ENCODE assay signal across 8 mouse cellular contexts in genomic region chr19:18673116-18673515, GRCm38 (mm10). TPM values are rescaled to one million over a fixed set of nuclear protein-coding genes. Genes with fewer than 3 reads are reported as not detected.
DNase-seq lines count a peak whose midpoint lies in the region; ATAC-seq and TF ChIP-seq lines count a peak whose summit lies in the region.

No protein-coding gene starts in this region.

- H3K9me3 ChIP-seq in heart, embryonic 16.5 days (replicated peaks; ENCODE audit: control insufficient read depth, low read length), result no peaks in the 10 kb centered on the region
- H3K9me3 ChIP-seq in MEL (replicated peaks; ENCODE audit: insufficient read depth, low read length), result no peaks in the 10 kb centered on the region
- no peaks in the 10 kb centered on the region for H3K9me3 ChIP-seq in hindbrain, embryonic 12.5 days (replicated peaks)
- no peaks in the 10 kb centered on the region for H3K9me3 ChIP-seq in midbrain, embryonic 12.5 days

- TF ChIP-seq RAD21 in MEL (IDR thresholded peaks at IDR 0.05; ENCODE audit: low read depth, low read length), result no peak

- H3K27ac ChIP-seq in heart, embryonic 16.5 days (ENCODE audit: low read length), result no peak overlapping the region
- H3K27ac ChIP-seq in MEL (ENCODE audit: control insufficient read depth, low read depth, low read length), result no peak overlapping the region
- no peak overlapping the region for H3K27ac ChIP-seq in hindbrain, embryonic 12.5 days
- no peak overlapping the region for H3K27ac ChIP-seq in midbrain, embryonic 12.5 days (replicated peaks)

- H3K36me3 ChIP-seq in heart, embryonic 16.5 days (ENCODE audit: control insufficient read depth, insufficient read depth), result no peaks in the 10 kb centered on the region; the same call in 1 of the 2 replicates
- H3K36me3 ChIP-seq in MEL (ENCODE audit: control insufficient read depth in 1 of 2, insufficient read depth in 2 of 2, low read length in 2 of 2), result peaks cover 15 to 19% of the 10 kb centered on the region in 2 experiments
- H3K36me3 ChIP-seq in hindbrain, embryonic 12.5 days, result no peaks in the 10 kb centered on the region
- no peaks in the 10 kb centered on the region for H3K36me3 ChIP-seq in midbrain, embryonic 12.5 days

- peaks cover 26% of the 10 kb centered on the region for H3K4me1 ChIP-seq in heart, embryonic 16.5 days (ENCODE audit: control insufficient read depth, insufficient read depth, low read length)
- H3K4me1 ChIP-seq in MEL (ENCODE audit: control insufficient read depth in 1 of 2, insufficient read depth in 2 of 2, low read length in 2 of 2), result peaks cover 4 to 18% of the 10 kb centered on the region in 2 experiments; a peak in 3 of 4 replicates
- H3K4me1 ChIP-seq in hindbrain, embryonic 12.5 days, result peaks cover 21% of the 10 kb centered on the region
- peaks cover 21% of the 10 kb centered on the region for H3K4me1 ChIP-seq in midbrain, embryonic 12.5 days

- TF ChIP-seq POLR2A in MEL (IDR thresholded peaks at IDR 0.05; ENCODE audit: control insufficient read depth in 1 of 2, insufficient read depth in 1 of 2, low read depth in 1 of 2, low read length in 2 of 2, poor library complexity in 1 of 2), result no peak

- H3K9ac ChIP-seq in heart, embryonic 16.5 days (ENCODE audit: low read length), result peak overlapping the region; percentile 78
- H3K9ac ChIP-seq in MEL (ENCODE audit: control insufficient read depth, low read depth, low read length, poor library complexity, severe bottlenecking), result peak overlapping the region; percentile 47; the same call in 1 of the 2 replicates
- H3K9ac ChIP-seq in hindbrain, embryonic 12.5 days, result 0 out of 2 replicates have a peak overlapping the region, but pooled peaks have one; percentile 35
- H3K9ac ChIP-seq in midbrain, embryonic 12.5 days (replicated peaks), result 0 out of 2 replicates have a peak overlapping the region, but pooled peaks have one; percentile 28

- no peak for DNase-seq in heart, adult 11 months
- no peak for DNase-seq in MEL (ENCODE audit: low read depth, low spot score)
- DNase-seq in thymus, postnatal 14 days, result no peak
- no peak for DNase-seq in layer of hippocampus, adult 18-20 months (ENCODE audit: low spot score in 2 of 2)
- DNase-seq in gastrocnemius, adult 8-10 months (ENCODE audit: low spot score in 2 of 2), result no peak

- H3K27me3 ChIP-seq in heart, embryonic 16.5 days (ENCODE audit: control insufficient read depth, insufficient read depth, low read length), result no peaks in the 10 kb centered on the region
- H3K27me3 ChIP-seq in MEL (ENCODE audit: control insufficient read depth in 1 of 2, insufficient read depth in 2 of 2, low read length in 2 of 2), result no peaks in the 10 kb centered on the region
- no peaks in the 10 kb centered on the region for H3K27me3 ChIP-seq in hindbrain, embryonic 12.5 days
- H3K27me3 ChIP-seq in midbrain, embryonic 12.5 days, result no peaks in the 10 kb centered on the region

- peaks cover 46% of the 10 kb centered on the region for H3K79me2 ChIP-seq in MEL (ENCODE audit: control insufficient read depth, insufficient read depth, low read length, poor library complexity)

- WGBS in heart, embryonic 16.5 days, result 49% methylated on average over 4 of the region's 4 CpGs
- WGBS in hindbrain, embryonic 12.5 days, result 12% methylated on average over 4 of the region's 4 CpGs
- 6% methylated on average over 4 of the region's 4 CpGs for WGBS in midbrain, embryonic 12.5 days

- H3K4me3 ChIP-seq in heart, embryonic 16.5 days (ENCODE audit: low read length), result peak overlapping the region; percentile 72
- H3K4me3 ChIP-seq in MEL (ENCODE audit: control insufficient read depth in 1 of 2, insufficient read depth in 1 of 2, low read depth in 2 of 2, low read length in 2 of 2), result peak overlapping the region; percentile 10 to 100; a peak in 3 of 4 replicates
- H3K4me3 ChIP-seq in hindbrain, embryonic 12.5 days, result no peak overlapping the region
- peak overlapping the region; percentile 5; the same call in 1 of the 2 replicates for H3K4me3 ChIP-seq in midbrain, embryonic 12.5 days

- peak overlapping the region; percentile 75 for H3K4me2 ChIP-seq in heart, embryonic 16.5 days (ENCODE audit: low read depth, low read length)
- peak overlapping the region; percentile 70; the same call in 1 of the 2 replicates for H3K4me2 ChIP-seq in hindbrain, embryonic 12.5 days (replicated peaks)
- peak overlapping the region; percentile 74 for H3K4me2 ChIP-seq in midbrain, embryonic 12.5 days (replicated peaks)

- no peak for TF ChIP-seq CTCF in MEL (IDR thresholded peaks at IDR 0.05 in 2 of 3, conservative IDR thresholded peaks at IDR 0.05 in 1 of 3; ENCODE audit: control insufficient read depth in 1 of 3, insufficient read depth in 1 of 3, low read depth in 2 of 3, low read length in 3 of 3, poor library complexity in 1 of 3, severe bottlenecking in 1 of 3)

- ATAC-seq in heart, embryonic 16.5 days (replicated peaks; ENCODE audit: extremely low read depth, insufficient read depth, low FRiP score), result no peak
- ATAC-seq in hindbrain, embryonic 12.5 days (ENCODE audit: low FRiP score), result no peak
- no peak for ATAC-seq in midbrain, embryonic 12.5 days (ENCODE audit: low FRiP score, low read depth)

- TF ChIP-seq EP300 in MEL (IDR thresholded peaks at IDR 0.05; ENCODE audit: low read depth in 1 of 2, low read length in 2 of 2), result no peak

TF ChIP-seq in MEL, 35 proteins besides CTCF, POLR2A, EP300 and RAD21:
- no peak for TF ChIP-seq MYC (IDR thresholded peaks at IDR 0.05; ENCODE audit: low read depth, low read length)

RNA-seq across cellular contexts. Expression of gene Carnmt1, which starts 2.6 kb away (rescaled TPM):
- 23.3 and 25.5 TPM in 2 replicates for polyA plus RNA-seq in heart, embryonic 16.5 days (2015; fragmentation: Nextera tagmentation; extraction: Ambion mirVana)
- total RNA-seq in MEL (2012; rRNA removed), result 15.4 and 16.4 TPM in 2 replicates
- 10 to 100 TPM in 1 of 2 experiments, not detected in 1; 23.3 TPM for polyA plus RNA-seq in MEL (2012; ENCODE audit: insufficient read depth in 1 of 2, insufficient read length in 2 of 2, low read depth in 1 of 2, low replicate concordance in 2 of 2, missing spikeins in 1 of 2)
- polyA plus RNA-seq in hindbrain, embryonic 12.5 days (2016; fragmentation: Nextera tagmentation; extraction: Ambion mirVana), result 26.9 and 29.6 TPM in 2 replicates
- 25.3 and 26.2 TPM in 2 replicates for polyA plus RNA-seq in midbrain, embryonic 12.5 days (2016; fragmentation: Nextera tagmentation; extraction: Ambion mirVana)
- 10 to 100 TPM; 11.0 to 11.6 TPM for total RNA-seq in layer of hippocampus, adult 18-20 months (2021)
- total RNA-seq in gastrocnemius, adult 8-10 months (2022), result 100 to 1,000 TPM; 103 to 147 (median 134) TPM

RNA-seq across cellular contexts. Expression of gene D030056L22Rik, which starts 39.9 kb away (rescaled TPM):
- polyA plus RNA-seq in heart, embryonic 16.5 days (2015; fragmentation: Nextera tagmentation; extraction: Ambion mirVana), result 26.8 and 27.9 TPM in 2 replicates
- total RNA-seq in MEL (2012; rRNA removed), result 27.8 and 29.0 TPM in 2 replicates
- polyA plus RNA-seq in MEL (2012; ENCODE audit: insufficient read depth in 1 of 2, insufficient read length in 2 of 2, low read depth in 1 of 2, low replicate concordance in 2 of 2, missing spikeins in 1 of 2), result 10 to 100 TPM in 1 of 2 experiments, not detected in 1; 27.0 TPM
- 64.9 and 69.3 TPM in 2 replicates for polyA plus RNA-seq in hindbrain, embryonic 12.5 days (2016; fragmentation: Nextera tagmentation; extraction: Ambion mirVana)
- 79.1 and 88.4 TPM in 2 replicates for polyA plus RNA-seq in midbrain, embryonic 12.5 days (2016; fragmentation: Nextera tagmentation; extraction: Ambion mirVana)
- 10 to 100 TPM; 23.6 to 24.1 TPM for total RNA-seq in layer of hippocampus, adult 18-20 months (2021)
- total RNA-seq in gastrocnemius, adult 8-10 months (2022), result 1 to 10 TPM; 3.1 to 4.1 (median 3.3) TPM

RNA-seq across cellular contexts. Expression of gene Nmrk1, which starts 41.4 kb away (rescaled TPM):
- polyA plus RNA-seq in heart, embryonic 16.5 days (2015; fragmentation: Nextera tagmentation; extraction: Ambion mirVana), result 8.0 and 8.3 TPM in 2 replicates
- 22.5 and 25.1 TPM in 2 replicates for total RNA-seq in MEL (2012; rRNA removed)
- polyA plus RNA-seq in MEL (2012; ENCODE audit: insufficient read depth in 1 of 2, insufficient read length in 2 of 2, low read depth in 1 of 2, low replicate concordance in 2 of 2, missing spikeins in 1 of 2), result 10 to 100 TPM in 1 of 2 experiments, not detected in 1; 18.5 TPM
- polyA plus RNA-seq in hindbrain, embryonic 12.5 days (2016; fragmentation: Nextera tagmentation; extraction: Ambion mirVana), result 9.2 and 9.9 TPM in 2 replicates
- 5.2 and 6.1 TPM in 2 replicates for polyA plus RNA-seq in midbrain, embryonic 12.5 days (2016; fragmentation: Nextera tagmentation; extraction: Ambion mirVana)
- total RNA-seq in layer of hippocampus, adult 18-20 months (2021), result 1 to 10 TPM; 8.7 to 9.3 TPM
- 1 to 10 TPM; 3.0 to 4.8 (median 3.6) TPM for total RNA-seq in gastrocnemius, adult 8-10 months (2022)

RNA-seq across cellular contexts. Expression of gene Ostf1, which starts 41.5 kb away (rescaled TPM):
- 89.5 and 94.1 TPM in 2 replicates for polyA plus RNA-seq in heart, embryonic 16.5 days (2015; fragmentation: Nextera tagmentation; extraction: Ambion mirVana)
- 152 and 162 TPM in 2 replicates for total RNA-seq in MEL (2012; rRNA removed)
- polyA plus RNA-seq in MEL (2012; ENCODE audit: insufficient read depth in 1 of 2, insufficient read length in 2 of 2, low read depth in 1 of 2, low replicate concordance in 2 of 2, missing spikeins in 1 of 2), result 100 to 1,000 TPM in 1 of 2 experiments, not detected in 1; 117 TPM
- 45.3 and 46.5 TPM in 2 replicates for polyA plus RNA-seq in hindbrain, embryonic 12.5 days (2016; fragmentation: Nextera tagmentation; extraction: Ambion mirVana)
- polyA plus RNA-seq in midbrain, embryonic 12.5 days (2016; fragmentation: Nextera tagmentation; extraction: Ambion mirVana), result 40.0 and 43.5 TPM in 2 replicates
- total RNA-seq in layer of hippocampus, adult 18-20 months (2021), result 10 to 100 TPM; 25.0 to 27.0 TPM
- total RNA-seq in gastrocnemius, adult 8-10 months (2022), result 10 to 100 TPM; 22.1 to 28.5 (median 25.5) TPM

Comparison
In these comparisons a context has a peak if more than half of its experiments do, and no peak if none do; other contexts are left out.
1. H3K9ac ChIP-seq: peak in every context shown above with its lines; median percentile 78 in heart, embryonic 16.5 days; 47 in MEL; 35 in hindbrain, embryonic 12.5 days; 28 in midbrain, embryonic 12.5 days.